Comparison of ENCODE assay signal across 17 mouse cellular contexts in genomic region chr1:79743385-79743784, GRCm38 (mm10).
"Had no signal": no experiment of that assay in that cellular context is flagged by ENCODE, and none has a peak within 500 bp of the region (broad histone marks: within the 10 kb centered on the region; RNA-seq: fewer than 3 reads in every experiment).

No protein-coding gene starts in this region.

- H3K4me3 ChIP-seq: midbrain, embryonic 10.5 days; midbrain, embryonic 12.5 days; myocyte; neural tube, embryonic 13.5 days; neural tube, embryonic 15.5 days had no signal

- H3K27me3 ChIP-seq: midbrain, embryonic 12.5 days; neural tube, embryonic 13.5 days; neural tube, embryonic 15.5 days had no signal

- H3K36me3 ChIP-seq: midbrain, embryonic 10.5 days had no signal

- DNase-seq: lung, embryonic 14.5 days; lung, postnatal 10 days; lung, postnatal 4 days; midbrain, embryonic 14.5 days; retina, postnatal 1 day; right cerebral cortex, adult 18-20 months; right cerebral cortex, postnatal 25 days; right cerebral cortex, postnatal 4 days; spleen, adult 18-20 months; thymus, adult 18-20 months; thymus, postnatal 14 days; thymus, postnatal 36 days had no signal

- H3K27ac ChIP-seq: midbrain, embryonic 10.5 days; midbrain, embryonic 12.5 days; neural tube, embryonic 13.5 days; neural tube, embryonic 15.5 days had no signal

- H3K4me1 ChIP-seq: midbrain, embryonic 10.5 days; midbrain, embryonic 12.5 days; neural tube, embryonic 15.5 days had no signal
